ENCODE assay signal across 10 mouse cellular contexts in the genomic region with DNA sequence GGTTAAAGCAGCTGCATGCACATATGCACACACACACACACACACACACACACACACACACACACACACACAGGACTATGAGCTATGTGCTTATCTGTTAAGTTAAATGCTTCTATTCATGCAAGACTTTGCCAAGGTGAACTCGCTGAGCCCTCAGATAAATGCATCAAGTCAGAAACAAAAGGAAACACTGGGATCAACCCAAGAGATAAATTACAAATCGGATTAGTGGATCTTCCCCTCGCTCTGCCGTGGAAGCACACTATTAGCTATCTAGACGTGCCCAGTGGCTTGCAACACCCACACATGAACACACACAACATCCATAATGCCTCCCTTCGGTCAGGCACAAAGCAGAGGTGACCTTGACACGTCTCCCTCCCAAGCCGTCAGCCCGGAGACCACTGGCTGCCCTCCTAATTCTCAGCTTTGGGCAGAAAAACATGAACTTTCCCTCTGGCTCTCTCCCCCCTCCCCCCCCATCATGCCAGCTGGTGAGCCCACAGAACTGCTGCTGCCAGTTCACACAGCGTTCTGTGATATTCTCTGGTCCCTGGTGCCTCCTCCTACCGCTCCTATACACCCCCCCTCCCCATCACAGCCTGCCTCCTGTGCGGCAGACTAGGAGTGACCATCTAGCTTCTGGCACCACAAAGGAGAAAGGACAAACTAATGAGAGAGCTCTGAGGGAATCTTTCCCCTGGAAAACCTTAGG.
DNase-seq lines count a peak whose midpoint lies in the region; ATAC-seq and TF ChIP-seq lines count a peak whose summit lies in the region.
"Had no signal": no experiment of that assay in that cellular context is flagged by ENCODE, and none has a peak within 500 bp of the region (broad histone marks: within the 10 kb centered on the region; RNA-seq: fewer than 3 reads in every experiment).

No protein-coding gene starts in this region.

- peak; percentile 73 for DNase-seq in MEL (ENCODE audit: low read depth, low spot score)
- no peak for DNase-seq in hindbrain, embryonic 11.5 days (ENCODE audit: low spot score)
- DNase-seq in c-Kit-positive CD71-positive TER-119-positive erythroid progenitor cells, embryonic 14.5 days (ENCODE audit: low spot score): no peak
- no peak for DNase-seq in lung, adult 2 months
- DNase-seq: thymus, postnatal 25 days had no signal

- no peaks in the 10 kb centered on the region for H3K9me3 ChIP-seq in forebrain, embryonic 13.5 days (replicated peaks)
- no peaks in the 10 kb centered on the region for H3K9me3 ChIP-seq in forebrain, embryonic 12.5 days
- H3K9me3 ChIP-seq in MEL (replicated peaks; ENCODE audit: insufficient read depth, low read length): no peaks in the 10 kb centered on the region
- H3K9me3 ChIP-seq in hindbrain, embryonic 11.5 days (ENCODE audit: control insufficient read depth, low read length): no peaks in the 10 kb centered on the region
- H3K9me3 ChIP-seq: limb, embryonic 13.5 days had no signal

- peak; percentile 85 to 86 for TF ChIP-seq EP300 in MEL (IDR thresholded peaks at IDR 0.05; ENCODE audit: low read depth in 1 of 2, low read length in 2 of 2)

- H3K4me3 ChIP-seq in forebrain, embryonic 13.5 days: no peak overlapping the region
- no peak overlapping the region for H3K4me3 ChIP-seq in forebrain, embryonic 12.5 days (replicated peaks)
- H3K4me3 ChIP-seq in MEL (ENCODE audit: control insufficient read depth in 1 of 2, insufficient read depth in 1 of 2, low read depth in 2 of 2, low read length in 2 of 2): peak overlapping the region; percentile 16 to 45
- no peak overlapping the region for H3K4me3 ChIP-seq in hindbrain, embryonic 11.5 days (ENCODE audit: low read depth, low read length)
- H3K4me3 ChIP-seq in lung, adult 2 months (replicated peaks; ENCODE audit: extremely low read depth, low read depth, low read length): no peak overlapping the region
- H3K4me3 ChIP-seq: limb, embryonic 13.5 days had no signal

- H3K36me3 ChIP-seq in forebrain, embryonic 13.5 days (ENCODE audit: poor library complexity, severe bottlenecking): no peaks in the 10 kb centered on the region
- H3K36me3 ChIP-seq in forebrain, embryonic 12.5 days (replicated peaks): no peaks in the 10 kb centered on the region
- peaks cover 0 to 19% of the 10 kb centered on the region in 2 experiments; a peak in 2 of 4 replicates for H3K36me3 ChIP-seq in MEL (ENCODE audit: control insufficient read depth in 1 of 2, insufficient read depth in 2 of 2, low read length in 2 of 2)
- no peaks in the 10 kb centered on the region for H3K36me3 ChIP-seq in hindbrain, embryonic 11.5 days (ENCODE audit: control insufficient read depth, insufficient read depth, low read length)
- H3K36me3 ChIP-seq: limb, embryonic 13.5 days had no signal

- no peak overlapping the region for H3K9ac ChIP-seq in forebrain, embryonic 13.5 days
- no peak overlapping the region for H3K9ac ChIP-seq in forebrain, embryonic 12.5 days
- peak overlapping the region; percentile 17; the same call in 1 of the 2 replicates for H3K9ac ChIP-seq in MEL (ENCODE audit: control insufficient read depth, low read depth, low read length, poor library complexity, severe bottlenecking)
- no peak overlapping the region for H3K9ac ChIP-seq in hindbrain, embryonic 11.5 days (ENCODE audit: low read depth, low read length)
- H3K9ac ChIP-seq: limb, embryonic 13.5 days had no signal

- no peak for TF ChIP-seq POLR2A in MEL (IDR thresholded peaks at IDR 0.05; ENCODE audit: control insufficient read depth in 1 of 2, insufficient read depth in 1 of 2, low read depth in 1 of 2, low read length in 2 of 2, poor library complexity in 1 of 2)
- TF ChIP-seq POLR2A in lung, adult 2 months (IDR thresholded peaks at IDR 0.05; ENCODE audit: borderline replicate concordance, extremely low read depth, low read depth, low read length): no peak

- H3K27me3 ChIP-seq in forebrain, embryonic 13.5 days: no peaks in the 10 kb centered on the region
- no peaks in the 10 kb centered on the region for H3K27me3 ChIP-seq in forebrain, embryonic 12.5 days
- no peaks in the 10 kb centered on the region for H3K27me3 ChIP-seq in MEL (ENCODE audit: control insufficient read depth in 1 of 2, insufficient read depth in 2 of 2, low read length in 2 of 2)
- no peaks in the 10 kb centered on the region for H3K27me3 ChIP-seq in hindbrain, embryonic 11.5 days (ENCODE audit: control insufficient read depth, insufficient read depth, low read length)
- H3K27me3 ChIP-seq: limb, embryonic 13.5 days had no signal

- 39% methylated on average over 12 of the region's 12 CpGs for WGBS in forebrain, embryonic 13.5 days
- WGBS in forebrain, embryonic 12.5 days: 42% methylated on average over 12 of the region's 12 CpGs
- WGBS in hindbrain, embryonic 11.5 days: 69% methylated on average over 12 of the region's 12 CpGs
- WGBS in lung, adult 2 months: 45% methylated on average over 12 of the region's 12 CpGs

- no peak for TF ChIP-seq RAD21 in MEL (IDR thresholded peaks at IDR 0.05; ENCODE audit: low read depth, low read length)

- no peaks in the 10 kb centered on the region for H3K79me2 ChIP-seq in MEL (ENCODE audit: control insufficient read depth, insufficient read depth, low read length, poor library complexity)

- no peak overlapping the region for H3K4me2 ChIP-seq in forebrain, embryonic 13.5 days
- no peak overlapping the region for H3K4me2 ChIP-seq in forebrain, embryonic 12.5 days
- H3K4me2 ChIP-seq in hindbrain, embryonic 11.5 days (replicated peaks; ENCODE audit: low read depth, low read length): no peak overlapping the region
- H3K4me2 ChIP-seq: limb, embryonic 13.5 days had no signal

- no peak for TF ChIP-seq CTCF in MEL (IDR thresholded peaks at IDR 0.05 in 2 of 3, conservative IDR thresholded peaks at IDR 0.05 in 1 of 3; ENCODE audit: control insufficient read depth in 1 of 3, insufficient read depth in 1 of 3, low read depth in 2 of 3, low read length in 3 of 3, poor library complexity in 1 of 3, severe bottlenecking in 1 of 3)
- no peak for TF ChIP-seq CTCF in lung, adult 2 months (IDR thresholded peaks at IDR 0.05; ENCODE audit: insufficient read depth, low read length)

- peak overlapping the region; percentile 75; the same call in 1 of the 2 replicates for H3K27ac ChIP-seq in forebrain, embryonic 13.5 days
- H3K27ac ChIP-seq in forebrain, embryonic 12.5 days: no peak overlapping the region
- peak overlapping the region; percentile 59 for H3K27ac ChIP-seq in MEL (ENCODE audit: control insufficient read depth, low read depth, low read length)
- H3K27ac ChIP-seq in hindbrain, embryonic 11.5 days (ENCODE audit: low read depth, low read length): peak overlapping the region; percentile 30; the same call in 1 of the 2 replicates
- H3K27ac ChIP-seq: limb, embryonic 13.5 days had no signal

- no peak for ATAC-seq in forebrain, embryonic 13.5 days
- no peak for ATAC-seq in forebrain, embryonic 12.5 days (ENCODE audit: low FRiP score)
- ATAC-seq in hindbrain, embryonic 11.5 days (ENCODE audit: low FRiP score): no peak
- ATAC-seq in megakaryocyte-erythroid progenitor cell, adult 5-6 weeks (replicated peaks; ENCODE audit: low FRiP score, low TSS enrichment, poor library complexity, severe bottlenecking): peak; percentile 73
- ATAC-seq in erythroid progenitor cell, adult 5-6 weeks (replicated peaks; ENCODE audit: low FRiP score, poor library complexity, severe bottlenecking): no peak

- H3K4me1 ChIP-seq in forebrain, embryonic 13.5 days: peaks cover 16% of the 10 kb centered on the region
- H3K4me1 ChIP-seq in forebrain, embryonic 12.5 days: peaks cover 9% of the 10 kb centered on the region
- H3K4me1 ChIP-seq in MEL (ENCODE audit: control insufficient read depth in 1 of 2, insufficient read depth in 2 of 2, low read length in 2 of 2): peaks cover 20 to 26% of the 10 kb centered on the region in 2 experiments
- H3K4me1 ChIP-seq in hindbrain, embryonic 11.5 days (replicated peaks; ENCODE audit: control insufficient read depth, insufficient read depth, low read length): no peaks in the 10 kb centered on the region
- H3K4me1 ChIP-seq in lung, adult 2 months (ENCODE audit: control insufficient read depth, insufficient read depth, low read length): no peaks in the 10 kb centered on the region
- H3K4me1 ChIP-seq: limb, embryonic 13.5 days had no signal

TF ChIP-seq in MEL, 35 proteins besides CTCF, POLR2A, EP300 and RAD21:
- TF ChIP-seq TCF12 (IDR thresholded peaks at IDR 0.05; ENCODE audit: low read depth, low read length) (peak; percentile 91), ZKSCAN1 (IDR thresholded peaks at IDR 0.05; ENCODE audit: low read depth, low read length) (no peak), GATA1 (IDR thresholded peaks at IDR 0.05; ENCODE audit: low read depth, low read length) (peak; percentile 82), MAFK (IDR thresholded peaks at IDR 0.05; ENCODE audit: borderline replicate concordance, low read depth, low read length) (no peak), ETS1 (IDR thresholded peaks at IDR 0.05; ENCODE audit: low read depth, low read length) (peak; percentile 85), MAX (IDR thresholded peaks at IDR 0.05; ENCODE audit: low read length) (no peak; the same call in 1 of the 2 replicates), JUND (IDR thresholded peaks at IDR 0.05; ENCODE audit: low read depth, low read length) (no peak), USF1 (IDR thresholded peaks at IDR 0.05; ENCODE audit: low read depth, low read length) (0 out of 2 replicates have a peak, but pooled peaks have one; percentile 7), SMC3 (IDR thresholded peaks at IDR 0.05; ENCODE audit: low read depth, low read length) (no peak), RCOR1 (IDR thresholded peaks at IDR 0.05; ENCODE audit: low read depth, low read length) (peak; percentile 57; the same call in 1 of the 2 replicates), SIN3A (IDR thresholded peaks at IDR 0.05; ENCODE audit: low read length) (peak; percentile 40; the same call in 1 of the 2 replicates)

Comparison
In these comparisons a context has a peak if more than half of its experiments do, and no peak if none do; other contexts are left out.
1. H3K4me3 ChIP-seq: peak in MEL (2 of 2); none in forebrain, embryonic 13.5 days (single experiment), forebrain, embryonic 12.5 days (single experiment), hindbrain, embryonic 11.5 days (single experiment) and lung, adult 2 months (single experiment).